Mouse (Mus musculus): ENCODE results near the gene Psip1. TPM values are rescaled to one million over a fixed set of nuclear protein-coding genes. Genes with fewer than 3 reads are reported as not detected.
"Not testable (repeated sequence)": the region's sequence is repeated elsewhere in the genome, so short reads cannot be mapped to it uniquely, and the experiment has no call there.

The Psip1 gene
- total and polyA plus RNA-seq, 2 experiments, result 4.4 to 16.0 TPM

DNA sequence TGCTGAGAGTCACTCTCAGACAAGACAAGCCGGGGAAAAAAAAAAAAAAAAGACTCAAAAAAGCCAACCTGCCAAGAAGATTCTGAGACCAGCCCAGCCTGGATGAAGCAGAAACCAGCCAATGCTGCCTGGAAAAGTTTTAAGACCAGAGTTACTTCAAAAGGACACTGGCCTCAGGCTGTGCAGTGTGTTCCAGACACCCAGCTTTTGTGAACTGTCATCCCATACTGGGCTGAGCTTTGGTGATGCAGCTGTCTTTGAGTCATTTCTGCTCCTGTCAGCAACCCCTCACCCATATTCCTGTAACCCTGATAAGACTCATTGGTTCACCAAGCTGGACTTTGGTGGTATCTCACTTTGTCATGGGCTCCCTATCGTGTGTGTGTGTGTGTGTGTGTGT is 26.4 kb upstream of the Psip1 start:
- H3K9ac ChIP-seq (ENCODE audit: low read depth, low read length), result no peak overlapping the region
- TF ChIP-seq CTCF (IDR thresholded peaks at IDR 0.05; ENCODE audit: low read depth, low read length) (no peak), POLR2A (IDR thresholded peaks at IDR 0.05; ENCODE audit: extremely low read depth, insufficient read depth, low read length) (no peak)
- no peak for DNase-seq (ENCODE audit: extremely low read depth, low read depth, low spot score)
- H3K79me2 ChIP-seq (ENCODE audit: control insufficient read depth, insufficient read depth, low read length), result no peaks in the 10 kb centered on the region
- H3K36me3 ChIP-seq (ENCODE audit: control insufficient read depth, insufficient read depth, low read length), result no peaks in the 10 kb centered on the region
- H3K27me3 ChIP-seq (ENCODE audit: control insufficient read depth, insufficient read depth, low read length), result no peaks in the 10 kb centered on the region
- 63% methylated on average over 2 of the region's 2 CpGs for WGBS
- no peak overlapping the region for H3K27ac ChIP-seq (replicated peaks; ENCODE audit: insufficient read depth, low read depth, low read length)
- no peak overlapping the region for H3K4me3 ChIP-seq (ENCODE audit: insufficient read depth, low read depth, low read length)
- H3K4me1 ChIP-seq (ENCODE audit: control insufficient read depth, insufficient read depth, low read length), result no peaks in the 10 kb centered on the region

DNA sequence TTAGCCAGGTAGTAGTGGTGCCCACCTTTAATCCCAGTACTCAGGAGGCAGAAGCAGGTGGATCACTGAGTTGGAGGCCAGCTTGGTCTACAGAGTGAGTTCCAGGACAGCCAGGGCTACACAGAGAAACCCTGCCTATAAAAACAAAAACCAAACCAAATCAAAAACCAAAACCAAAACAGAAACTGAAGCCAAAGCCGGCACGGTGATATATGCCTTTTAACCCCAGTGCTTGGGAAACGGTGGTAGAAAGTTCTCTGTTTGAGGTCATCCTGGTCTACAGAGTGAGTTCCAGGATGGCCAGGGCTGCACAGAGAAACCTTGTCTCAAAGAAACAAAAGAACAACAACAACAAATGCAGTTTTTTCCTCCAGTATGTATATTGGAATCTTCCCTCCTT is 26.0 kb upstream of the Psip1 start:
- TF ChIP-seq POLR2A (IDR thresholded peaks at IDR 0.05; ENCODE audit: extremely low read depth, insufficient read depth, low read length) (no peak), CTCF (IDR thresholded peaks at IDR 0.05; ENCODE audit: low read depth, low read length) (no peak)
- Histone ChIP-seq H3K36me3 (ENCODE audit: control insufficient read depth, insufficient read depth, low read length) (no peaks in the 10 kb centered on the region), H3K79me2 (ENCODE audit: control insufficient read depth, insufficient read depth, low read length) (no peaks in the 10 kb centered on the region), H3K4me3 (ENCODE audit: insufficient read depth, low read depth, low read length) (no peak overlapping the region), H3K27me3 (ENCODE audit: control insufficient read depth, insufficient read depth, low read length) (no peaks in the 10 kb centered on the region), H3K27ac (replicated peaks; ENCODE audit: insufficient read depth, low read depth, low read length) (no peak overlapping the region), H3K9ac (ENCODE audit: low read depth, low read length) (no peak overlapping the region), H3K4me1 (ENCODE audit: control insufficient read depth, insufficient read depth, low read length) (no peaks in the 10 kb centered on the region)
- DNase-seq (ENCODE audit: extremely low read depth, low read depth, low spot score), result peak; percentile 25
- WGBS, result 27% methylated on average over 3 of the region's 3 CpGs

DNA sequence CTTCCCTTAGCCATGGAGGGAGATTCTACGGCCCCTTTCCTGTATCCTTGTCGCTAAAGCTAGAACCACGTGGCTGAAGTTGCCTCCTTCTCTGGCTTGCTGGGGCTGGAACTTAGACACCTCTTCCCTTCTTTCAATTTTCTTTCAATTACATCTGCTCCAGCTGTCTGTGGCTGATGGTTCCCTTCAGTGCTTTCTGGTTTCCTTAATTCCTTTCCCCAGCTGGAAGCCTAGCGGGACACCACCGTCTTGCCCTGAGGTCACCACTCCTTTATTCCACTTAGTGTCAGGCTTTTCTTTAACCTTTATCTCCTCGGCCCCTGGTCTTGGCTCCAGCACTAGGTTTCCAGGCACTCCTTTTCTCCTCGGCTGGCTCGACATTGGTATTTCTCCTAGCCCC is 24.8 kb upstream of the Psip1 start:
- H3K36me3 ChIP-seq (ENCODE audit: control insufficient read depth, insufficient read depth, low read length), result no peaks in the 10 kb centered on the region
- no peak overlapping the region for H3K4me3 ChIP-seq (ENCODE audit: insufficient read depth, low read depth, low read length)
- no peak for DNase-seq (ENCODE audit: extremely low read depth, low read depth, low spot score)
- H3K4me1 ChIP-seq (ENCODE audit: control insufficient read depth, insufficient read depth, low read length), result no peaks in the 10 kb centered on the region
- H3K79me2 ChIP-seq (ENCODE audit: control insufficient read depth, insufficient read depth, low read length), result no peaks in the 10 kb centered on the region
- H3K9ac ChIP-seq (ENCODE audit: low read depth, low read length), result no peak overlapping the region
- TF ChIP-seq CTCF (IDR thresholded peaks at IDR 0.05; ENCODE audit: low read depth, low read length) (no peak), POLR2A (IDR thresholded peaks at IDR 0.05; ENCODE audit: extremely low read depth, insufficient read depth, low read length) (no peak)
- H3K27ac ChIP-seq (replicated peaks; ENCODE audit: insufficient read depth, low read depth, low read length), result no peak overlapping the region
- H3K27me3 ChIP-seq (ENCODE audit: control insufficient read depth, insufficient read depth, low read length), result no peaks in the 10 kb centered on the region
- WGBS, result 80% methylated on average over 8 of the region's 8 CpGs

DNA sequence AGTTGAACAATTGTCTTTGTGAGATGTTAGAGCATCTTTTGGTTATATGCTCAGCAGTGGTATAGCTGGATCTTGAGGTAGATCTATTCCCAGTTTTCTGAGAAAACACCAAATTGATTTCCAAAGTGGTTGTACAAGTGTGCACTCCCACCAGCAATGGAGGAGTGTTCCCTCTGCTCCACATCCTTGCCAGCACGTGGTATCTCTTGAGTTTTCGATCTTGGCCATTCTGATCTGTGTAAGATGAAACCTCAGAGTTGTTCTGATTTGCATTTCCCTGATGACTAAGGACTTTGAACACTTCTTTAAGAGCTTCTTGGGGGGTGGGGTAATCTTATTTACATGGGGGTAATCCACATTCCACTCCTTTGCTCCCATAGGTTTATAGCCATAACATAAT is 23.3 kb upstream of the Psip1 start:
- Histone ChIP-seq H3K36me3 (ENCODE audit: control insufficient read depth, insufficient read depth, low read length) (no peaks in the 10 kb centered on the region), H3K79me2 (ENCODE audit: control insufficient read depth, insufficient read depth, low read length) (no peaks in the 10 kb centered on the region), H3K4me3 (ENCODE audit: insufficient read depth, low read depth, low read length) (no peak overlapping the region), H3K9ac (ENCODE audit: low read depth, low read length) (no peak overlapping the region), H3K27ac (replicated peaks; ENCODE audit: insufficient read depth, low read depth, low read length) (no peak overlapping the region), H3K4me1 (ENCODE audit: control insufficient read depth, insufficient read depth, low read length) (no peaks in the 10 kb centered on the region), H3K27me3 (ENCODE audit: control insufficient read depth, insufficient read depth, low read length) (no peaks in the 10 kb centered on the region)
- 63% methylated on average over 2 of the region's 2 CpGs for WGBS
- no peak for DNase-seq (ENCODE audit: extremely low read depth, low read depth, low spot score)
- TF ChIP-seq POLR2A (IDR thresholded peaks at IDR 0.05; ENCODE audit: extremely low read depth, insufficient read depth, low read length) (no peak), CTCF (IDR thresholded peaks at IDR 0.05; ENCODE audit: low read depth, low read length) (no peak)

DNA sequence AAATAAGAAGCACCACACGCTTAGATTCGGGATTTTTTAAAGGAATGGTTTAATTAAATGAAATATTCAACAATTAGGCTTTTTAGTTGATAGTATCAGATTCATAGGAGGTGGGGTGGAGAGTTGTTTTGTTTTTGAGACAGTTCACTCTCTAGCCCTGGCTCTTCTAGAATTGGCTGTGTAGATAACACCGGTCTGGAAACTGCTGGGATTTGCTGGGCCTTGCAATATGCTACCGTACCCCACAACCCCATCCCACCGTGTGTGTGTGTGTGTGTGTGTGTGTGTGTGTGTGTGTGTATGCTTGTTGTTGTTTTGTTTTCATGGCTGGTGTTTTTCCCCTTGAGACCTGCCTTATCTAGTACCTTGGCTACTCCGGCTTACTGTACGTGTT is 14.8 kb upstream of the Psip1 start:
- TF ChIP-seq CTCF (IDR thresholded peaks at IDR 0.05; ENCODE audit: low read depth, low read length), result no peak
- no peak for TF ChIP-seq POLR2A (IDR thresholded peaks at IDR 0.05; ENCODE audit: extremely low read depth, insufficient read depth, low read length)
- no peaks in the 10 kb centered on the region for H3K27me3 ChIP-seq (ENCODE audit: control insufficient read depth, insufficient read depth, low read length)
- no peak for DNase-seq (ENCODE audit: extremely low read depth, low read depth, low spot score)
- no peaks in the 10 kb centered on the region for H3K36me3 ChIP-seq (ENCODE audit: control insufficient read depth, insufficient read depth, low read length)
- H3K4me3 ChIP-seq (ENCODE audit: insufficient read depth, low read depth, low read length), result no peak overlapping the region
- H3K79me2 ChIP-seq (ENCODE audit: control insufficient read depth, insufficient read depth, low read length), result no peaks in the 10 kb centered on the region
- no peak overlapping the region for H3K9ac ChIP-seq (ENCODE audit: low read depth, low read length)
- H3K27ac ChIP-seq (replicated peaks; ENCODE audit: insufficient read depth, low read depth, low read length), result no peak overlapping the region
- 56% methylated on average over 7 of the region's 7 CpGs for WGBS
- H3K4me1 ChIP-seq (ENCODE audit: control insufficient read depth, insufficient read depth, low read length), result no peaks in the 10 kb centered on the region

DNA sequence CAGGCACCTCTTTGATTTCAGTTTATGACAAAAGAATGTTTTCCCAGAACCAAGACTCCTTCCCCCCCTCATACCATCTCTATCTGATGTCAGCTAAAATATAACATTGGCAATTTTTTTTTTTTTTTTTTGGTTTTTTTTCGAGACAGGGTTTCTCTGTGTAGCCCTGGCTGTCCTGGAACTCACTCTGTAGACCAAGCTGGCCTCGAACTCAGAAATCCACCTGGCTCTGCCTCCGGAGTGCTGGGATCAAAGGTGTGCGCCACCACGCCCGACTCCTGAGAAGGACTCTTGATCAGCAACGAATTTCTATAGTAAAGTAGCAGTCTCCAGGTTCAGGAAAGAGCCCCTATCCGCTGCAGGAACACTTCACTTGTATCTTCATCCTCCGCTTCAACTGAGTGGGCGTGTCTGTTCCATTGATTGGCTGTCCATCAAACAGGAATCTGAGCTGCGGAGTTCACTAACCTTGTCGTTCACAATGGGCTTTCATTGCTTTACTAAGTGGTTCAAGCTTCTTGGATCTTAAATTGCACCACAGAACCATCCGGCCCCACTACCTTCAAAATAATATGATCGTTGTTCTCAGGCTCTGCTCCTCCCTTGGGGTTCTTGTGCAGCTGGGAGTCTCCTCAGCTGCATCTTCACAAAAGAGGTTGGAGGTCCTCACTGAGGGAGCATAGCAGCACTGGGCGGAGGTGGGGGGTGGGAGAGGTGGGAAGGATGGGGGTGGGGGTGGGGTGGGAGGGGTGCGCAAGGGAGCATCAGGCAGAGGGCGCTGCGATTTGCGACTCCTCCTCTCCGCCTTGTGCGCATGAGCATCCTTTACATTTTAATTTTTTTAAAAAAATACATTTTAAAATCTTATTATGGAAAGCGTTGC is 14.1 kb upstream of the Psip1 start:
- 18% methylated on average over 22 of the region's 22 CpGs for WGBS
- Histone ChIP-seq H3K9ac (ENCODE audit: low read depth, low read length) (no peak overlapping the region), H3K27me3 (ENCODE audit: control insufficient read depth, insufficient read depth, low read length) (no peaks in the 10 kb centered on the region), H3K79me2 (ENCODE audit: control insufficient read depth, insufficient read depth, low read length) (no peaks in the 10 kb centered on the region), H3K4me1 (ENCODE audit: control insufficient read depth, insufficient read depth, low read length) (no peaks in the 10 kb centered on the region), H3K4me3 (ENCODE audit: insufficient read depth, low read depth, low read length) (no peak overlapping the region), H3K27ac (replicated peaks; ENCODE audit: insufficient read depth, low read depth, low read length) (no peak overlapping the region), H3K36me3 (ENCODE audit: control insufficient read depth, insufficient read depth, low read length) (no peaks in the 10 kb centered on the region)
- no peak for TF ChIP-seq CTCF (IDR thresholded peaks at IDR 0.05; ENCODE audit: low read depth, low read length)
- no peak for TF ChIP-seq POLR2A (IDR thresholded peaks at IDR 0.05; ENCODE audit: extremely low read depth, insufficient read depth, low read length)
- DNase-seq (ENCODE audit: extremely low read depth, low read depth, low spot score), result no peak

DNA sequence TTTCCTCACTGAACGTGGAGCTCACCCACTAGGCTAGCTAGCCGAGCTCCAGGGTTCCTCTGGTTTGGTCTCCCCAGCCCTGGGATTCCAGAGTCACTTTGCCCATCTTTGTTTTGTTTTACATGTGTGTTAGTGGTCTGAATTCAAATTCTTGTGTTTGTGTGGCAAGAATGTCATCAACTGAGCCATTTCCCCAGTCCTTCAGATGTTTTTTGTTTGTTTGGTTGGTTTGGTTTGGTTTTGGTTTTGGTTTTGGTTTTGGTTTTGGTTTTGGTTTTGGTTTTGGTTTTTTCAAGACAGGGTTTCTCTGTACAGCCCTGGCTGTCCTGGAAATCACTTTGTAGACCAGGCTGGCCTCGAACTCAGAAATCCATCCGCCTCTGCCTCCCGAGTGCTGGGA is 10.8 kb upstream of the Psip1 start:
- not testable (repeated sequence) for H3K9ac ChIP-seq (ENCODE audit: low read depth, low read length); H3K79me2 ChIP-seq (ENCODE audit: control insufficient read depth, insufficient read depth, low read length); H3K4me1 ChIP-seq (ENCODE audit: control insufficient read depth, insufficient read depth, low read length); H3K27me3 ChIP-seq (ENCODE audit: control insufficient read depth, insufficient read depth, low read length); DNase-seq (ENCODE audit: extremely low read depth, low read depth, low spot score); H3K36me3 ChIP-seq (ENCODE audit: control insufficient read depth, insufficient read depth, low read length); H3K4me3 ChIP-seq (ENCODE audit: insufficient read depth, low read depth, low read length); H3K27ac ChIP-seq (replicated peaks; ENCODE audit: insufficient read depth, low read depth, low read length)
- 93% methylated on average over 5 of the region's 5 CpGs for WGBS
